Mouse (Mus musculus): Measurements from ENCODE around the gene Ccdc114. TPM values are rescaled to one million over a fixed set of nuclear protein-coding genes. Genes with fewer than 3 reads are reported as not detected.

The Ccdc114 gene
- total RNA-seq, 2 experiments from 2014 or later: 4.2 to 5.3 TPM

GRCm38 (mm10) chr7:45974512-45974911, 50.6 kb downstream of the Ccdc114 start:
- no peak for DNase-seq (ENCODE audit: low spot score in 2 of 2)

- DNase-seq (ENCODE audit: low spot score in 2 of 2): no peak
Measured at GRCm38 (mm10) chr7:45981612-45982011, 57.7 kb downstream of the Ccdc114 start.

- DNase-seq (ENCODE audit: low spot score in 2 of 2): no peak
Measured at GRCm38 (mm10) chr7:45986893-45987292, 63.0 kb downstream of the Ccdc114 start.

GRCm38 (mm10) chr7:45988344-45988743, 64.5 kb downstream of the Ccdc114 start:
- no peak for DNase-seq (ENCODE audit: low spot score in 2 of 2)

- DNase-seq (ENCODE audit: low spot score in 2 of 2): no peak
Measured at GRCm38 (mm10) chr7:45992470-45992869, 68.6 kb downstream of the Ccdc114 start.

Other genes with a start within 250 kb of the Ccdc114 start
- 1 to 10 TPM in 1 of 2 experiments, under 1 TPM in 1; 0.75 to 1.0 TPM for gene Ntn5, start 240.1 kb upstream of the Ccdc114 start, total RNA-seq (2021)
- under 1 TPM; 0.14 to 0.18 TPM for gene Sec1, start 229.7 kb upstream of the Ccdc114 start, total RNA-seq (2021)
- gene Car11, start 224.2 kb upstream of the Ccdc114 start, total RNA-seq (2021): 100 to 1,000 TPM; 121 to 131 TPM
- gene Dbp, start 219.0 kb upstream of the Ccdc114 start, total RNA-seq (2021): 10 to 100 TPM; 37.1 to 43.4 TPM
- 100 to 1,000 TPM; 497 to 584 TPM for gene Rpl18, start 208.6 kb upstream of the Ccdc114 start, total RNA-seq (2021)
- 10 to 100 TPM; 27.3 to 27.7 TPM for gene Sphk2, start 206.1 kb upstream of the Ccdc114 start, total RNA-seq (2021)
- gene Fam83e, start 202.9 kb upstream of the Ccdc114 start, total RNA-seq (2021): under 1 TPM; 0.34 to 0.51 TPM
- not detected for gene Spaca4, start 198.3 kb upstream of the Ccdc114 start, total RNA-seq (2021)
- 100 to 1,000 TPM; 298 to 311 TPM for gene Lmtk3, start 140.3 kb upstream of the Ccdc114 start, total RNA-seq (2021)
- gene Sult2b1, start 139.4 kb upstream of the Ccdc114 start, total RNA-seq (2021): 10 to 100 TPM; 11.8 to 12.0 TPM
- gene Cyth2, start 109.5 kb upstream of the Ccdc114 start, total RNA-seq (2021): 100 to 1,000 TPM; 180 to 184 TPM
- 1 to 10 TPM; 2.0 to 2.6 TPM for gene Kcnj14, start 99.3 kb upstream of the Ccdc114 start, total RNA-seq (2021)
- gene Grwd1, start 93.1 kb upstream of the Ccdc114 start, total RNA-seq (2021): 10 to 100 TPM; 27.0 to 27.3 TPM
- 10 to 100 TPM; 85.4 to 99.2 TPM for gene Kdelr1, start 51.3 kb upstream of the Ccdc114 start, total RNA-seq (2021)
- 10 to 100 TPM; 32.1 to 33.4 TPM for gene Grin2d, start 45.7 kb upstream of the Ccdc114 start, total RNA-seq (2021)
- gene Syngr4, start 27.4 kb upstream of the Ccdc114 start, total RNA-seq (2021): under 1 TPM in 1 of 2 experiments, not detected in 1; 0.40 TPM
- gene Tmem143, start 27.1 kb upstream of the Ccdc114 start, total RNA-seq (2021): 10 to 100 TPM; 23.9 TPM
- gene Emp3, start 2.7 kb upstream of the Ccdc114 start, total RNA-seq (2021): 1 to 10 TPM; 6.2 TPM
- gene Abcc6, start 106.2 kb downstream of the Ccdc114 start, total RNA-seq (2021): 1 to 10 TPM; 3.3 to 6.0 TPM
- gene Nomo1, start 109.6 kb downstream of the Ccdc114 start, total RNA-seq (2021): 100 to 1,000 TPM; 109 to 113 TPM
- gene Kcnj11, start 176.7 kb downstream of the Ccdc114 start, total RNA-seq (2021): 10 to 100 TPM; 17.9 to 18.4 TPM